Mouse (Mus musculus) kidney, postnatal 36 days (tissue): ENCODE results near the gene Ccr1.

Experiments used
- DNase-seq, 2 experiments: peaks; one replicate each; pipeline ENCODE4 v3.0.0; 2021 to 2022; ENCODE audit warnings: mixed read lengths in 2 of 2

Ccr1 gene

DNA sequence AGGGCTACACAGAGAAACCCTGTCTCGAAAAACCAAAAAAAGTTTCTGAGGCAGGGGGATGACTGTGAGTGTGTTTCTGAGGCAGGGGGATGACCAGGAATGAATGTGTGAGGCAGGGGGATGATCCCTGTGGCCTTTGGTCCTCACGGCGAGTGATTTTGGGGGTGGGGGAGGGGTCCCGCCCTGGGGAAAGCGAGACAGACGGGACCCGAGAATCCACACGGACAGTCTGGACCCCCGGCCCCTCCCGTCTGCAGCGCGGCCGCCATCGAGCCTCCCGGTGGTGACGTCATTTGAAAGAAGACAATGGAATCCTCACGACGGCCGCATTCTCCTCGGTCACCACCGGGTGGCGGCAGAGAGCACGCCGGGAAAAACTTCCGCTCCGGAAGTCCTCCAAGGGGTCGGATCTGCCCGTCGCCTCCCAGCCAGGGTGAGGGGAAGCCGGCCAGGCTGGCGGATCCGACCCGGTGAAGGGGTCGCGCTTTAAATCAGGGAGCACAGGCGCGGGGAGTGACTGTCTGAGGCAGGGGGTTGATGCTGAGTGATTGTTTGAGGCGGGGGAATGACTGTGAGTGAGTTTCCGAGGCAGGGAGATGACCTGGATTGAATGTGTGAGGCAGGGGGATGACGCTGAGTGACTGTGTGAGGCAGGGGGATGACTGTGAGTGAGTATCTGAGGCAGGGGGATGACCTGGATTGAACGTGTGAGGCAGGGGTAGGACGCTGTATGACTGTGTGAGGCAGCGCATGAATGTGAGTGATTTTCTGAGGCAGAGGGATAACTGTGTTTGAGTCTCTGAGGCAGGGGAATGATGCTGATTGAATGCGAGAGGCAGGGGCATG is 43.2 kb downstream of the Ccr1 start:
- DNase-seq, result peak; percentile 72 to 82

DNA sequence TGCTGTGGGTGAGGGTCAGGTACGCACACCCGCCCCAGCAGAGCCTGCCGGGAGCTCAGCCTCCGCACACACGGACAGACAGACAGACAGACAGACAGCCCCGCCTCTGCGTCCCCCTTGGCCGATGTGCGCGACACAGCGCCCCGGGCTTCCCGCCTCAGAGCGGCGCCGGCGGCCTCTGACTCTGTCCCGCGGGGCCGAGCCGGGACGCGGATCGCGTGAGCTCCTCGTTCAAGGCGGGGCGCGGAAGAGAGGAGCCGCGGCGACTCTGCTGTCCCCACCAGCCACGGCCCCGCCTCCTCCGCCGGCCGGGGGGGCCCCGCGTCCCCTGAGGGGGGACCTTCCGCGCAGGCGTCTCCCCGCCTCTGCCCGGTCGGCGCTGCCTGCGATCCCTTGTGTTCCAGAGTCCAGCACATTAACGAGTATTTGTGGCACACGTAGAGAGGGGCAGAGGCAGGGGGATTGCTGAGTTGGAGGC is 43.9 kb downstream of the Ccr1 start:
- peak; percentile 89 to 94 for DNase-seq

DNA sequence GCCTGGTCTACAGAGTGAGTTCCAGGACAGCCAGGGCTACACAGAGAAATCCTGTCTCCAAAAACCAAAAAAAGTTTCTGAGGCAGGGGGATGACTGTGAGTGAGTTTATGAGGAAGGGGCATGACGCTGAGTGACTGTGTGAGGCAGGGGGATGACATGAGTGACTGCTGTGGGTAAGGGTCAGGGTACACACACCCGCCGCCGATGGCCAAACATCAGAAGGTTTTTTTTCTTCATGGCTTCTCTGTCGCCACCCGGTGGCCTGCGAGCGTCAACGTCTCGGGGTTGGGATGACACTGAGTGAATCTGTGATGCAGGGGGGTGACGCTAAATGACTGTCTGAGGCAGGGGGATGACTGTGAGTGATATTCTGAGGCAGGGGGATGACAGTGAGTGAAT is 44.5 kb downstream of the Ccr1 start:
- DNase-seq, result peak; percentile 55 to 83

DNA sequence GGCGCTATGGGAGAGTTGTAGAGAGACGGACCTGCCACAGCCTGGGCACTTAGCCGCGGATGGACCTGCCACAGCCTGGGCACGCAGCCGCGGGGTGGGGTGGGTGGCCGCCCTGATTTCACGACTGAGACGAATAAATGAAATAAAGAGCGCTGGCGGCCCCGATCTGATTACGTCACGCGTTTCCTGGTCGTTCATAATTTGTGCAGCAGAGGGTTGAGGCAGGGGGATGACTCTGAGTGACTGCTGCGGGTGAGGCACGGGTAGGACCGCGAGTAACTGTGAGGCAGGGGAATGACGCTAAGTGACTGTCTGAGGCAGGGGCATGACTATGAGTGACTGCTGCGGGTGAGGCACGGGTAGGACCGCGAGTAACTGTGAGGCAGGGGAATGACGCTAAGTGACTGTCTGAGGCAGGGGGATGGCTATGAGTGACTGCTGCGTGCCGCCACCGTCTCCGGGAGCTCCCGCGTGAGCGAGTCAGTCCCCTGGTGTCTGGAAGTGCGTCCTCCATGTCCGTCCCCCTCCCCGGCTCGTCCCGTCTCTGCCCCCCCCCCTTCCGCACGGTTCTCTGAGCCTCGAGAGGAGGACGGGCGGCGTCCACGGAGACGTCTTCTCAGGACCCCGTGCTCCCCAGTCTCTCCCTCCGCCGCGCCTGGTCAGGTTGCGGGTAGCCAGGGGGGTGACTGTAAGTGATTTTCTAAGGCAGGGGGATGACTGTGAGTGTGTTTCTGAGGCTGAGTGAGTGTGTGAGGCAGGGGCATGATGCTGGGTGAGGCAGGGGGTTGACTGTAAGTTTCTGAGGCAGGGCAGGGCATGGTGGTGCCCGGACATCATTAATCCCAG is 45.1 kb downstream of the Ccr1 start:
- DNase-seq, result peak in 1 of 2 experiments; percentile 50
